Mouse (Mus musculus): ENCODE measurements around the gene Prkcq. TPM values are rescaled to one million over a fixed set of nuclear protein-coding genes. Genes with fewer than 3 reads are reported as not detected.

The Prkcq gene
- total RNA-seq, 2 experiments from 2014 or later = 48.8 to 53.9 TPM

DNA sequence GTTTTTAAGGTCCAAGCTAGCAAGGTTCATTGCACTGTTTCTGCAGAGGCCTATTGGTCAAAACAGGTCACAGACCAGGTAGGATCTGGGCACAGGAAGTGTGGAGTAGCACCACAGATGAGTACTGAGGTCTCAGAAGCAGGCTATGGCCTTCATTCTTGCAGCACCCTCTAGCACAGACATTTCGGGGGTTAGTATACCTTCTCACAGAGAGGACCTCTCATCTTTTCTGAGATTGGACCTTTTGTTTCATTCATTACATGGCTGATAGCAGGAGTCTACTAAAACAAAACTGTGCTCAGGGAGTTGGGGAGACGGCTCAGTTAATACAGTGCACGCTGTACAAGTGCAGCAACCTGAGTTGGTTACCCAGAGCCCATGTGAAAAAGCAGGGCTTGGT, 14.7 kb downstream of the Prkcq start:
- DNase-seq = no peak

DNA sequence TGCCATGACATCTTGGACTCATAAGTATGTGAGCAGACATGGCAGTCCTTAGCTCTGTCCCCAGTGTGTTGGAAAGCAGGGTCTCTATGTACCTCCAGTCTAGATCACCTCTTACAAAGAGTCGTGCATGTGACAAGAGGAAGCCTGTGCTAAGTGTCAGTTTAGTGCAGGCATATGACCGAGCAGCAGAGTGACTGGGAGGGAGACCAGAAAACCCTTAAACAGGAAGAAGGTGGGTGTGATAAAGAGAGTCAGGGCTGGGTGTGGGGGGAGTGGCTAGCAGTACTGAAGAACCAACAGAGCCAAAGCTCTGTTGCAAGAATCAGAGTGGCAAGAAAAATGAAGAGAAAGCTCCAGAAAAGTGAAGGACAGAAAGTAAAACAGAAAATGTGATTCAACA, 15.3 kb downstream of the Prkcq start:
- DNase-seq = no peak

DNA sequence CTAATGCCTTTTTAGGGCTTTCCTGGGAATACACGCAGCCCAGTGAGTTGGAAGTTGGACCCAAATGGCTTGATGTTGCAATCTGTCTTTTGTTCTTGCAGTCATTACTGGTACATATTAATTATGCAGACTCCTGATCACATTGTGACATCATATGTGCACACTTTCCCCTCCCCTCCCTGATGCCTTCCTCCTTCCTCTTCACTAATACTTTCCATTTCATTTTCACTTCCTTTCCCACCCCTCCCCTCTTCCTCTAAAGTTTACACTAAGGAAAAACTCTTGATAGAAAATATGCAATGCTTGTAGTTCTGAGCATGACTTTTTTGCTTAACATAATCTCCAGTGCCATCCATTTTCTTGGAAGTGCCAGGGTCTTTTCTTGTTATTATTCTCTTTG, 16.4 kb downstream of the Prkcq start:
- DNase-seq = no peak

DNA sequence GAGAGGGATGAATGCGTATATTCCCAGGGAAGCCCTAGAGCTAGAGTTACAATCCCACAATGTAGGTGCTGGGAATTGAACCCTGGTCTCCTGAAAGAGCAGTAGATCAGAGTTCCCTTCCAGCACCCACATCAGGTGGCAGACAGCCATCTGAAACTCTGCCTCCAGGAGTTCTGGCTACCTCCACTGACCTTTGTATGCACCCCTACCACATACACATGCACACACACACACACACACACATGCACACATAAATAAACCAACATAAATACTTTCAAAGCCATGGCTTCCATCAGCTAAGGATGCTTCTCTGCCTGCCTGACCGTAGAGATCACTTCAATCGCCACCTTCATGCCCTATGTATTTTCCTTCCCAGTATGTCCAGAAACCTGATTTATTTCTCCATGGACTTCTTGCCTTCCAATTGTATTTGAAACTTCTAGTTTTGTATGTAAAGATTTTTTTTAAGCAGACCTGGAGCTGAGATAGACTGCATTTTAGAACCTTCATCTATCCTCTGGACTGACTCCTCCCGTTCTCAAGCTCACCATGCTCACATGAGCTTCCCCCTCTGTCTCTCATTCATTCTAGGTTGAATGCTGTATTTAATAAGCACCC, 17.4 kb downstream of the Prkcq start:
- no peak for DNase-seq

DNA sequence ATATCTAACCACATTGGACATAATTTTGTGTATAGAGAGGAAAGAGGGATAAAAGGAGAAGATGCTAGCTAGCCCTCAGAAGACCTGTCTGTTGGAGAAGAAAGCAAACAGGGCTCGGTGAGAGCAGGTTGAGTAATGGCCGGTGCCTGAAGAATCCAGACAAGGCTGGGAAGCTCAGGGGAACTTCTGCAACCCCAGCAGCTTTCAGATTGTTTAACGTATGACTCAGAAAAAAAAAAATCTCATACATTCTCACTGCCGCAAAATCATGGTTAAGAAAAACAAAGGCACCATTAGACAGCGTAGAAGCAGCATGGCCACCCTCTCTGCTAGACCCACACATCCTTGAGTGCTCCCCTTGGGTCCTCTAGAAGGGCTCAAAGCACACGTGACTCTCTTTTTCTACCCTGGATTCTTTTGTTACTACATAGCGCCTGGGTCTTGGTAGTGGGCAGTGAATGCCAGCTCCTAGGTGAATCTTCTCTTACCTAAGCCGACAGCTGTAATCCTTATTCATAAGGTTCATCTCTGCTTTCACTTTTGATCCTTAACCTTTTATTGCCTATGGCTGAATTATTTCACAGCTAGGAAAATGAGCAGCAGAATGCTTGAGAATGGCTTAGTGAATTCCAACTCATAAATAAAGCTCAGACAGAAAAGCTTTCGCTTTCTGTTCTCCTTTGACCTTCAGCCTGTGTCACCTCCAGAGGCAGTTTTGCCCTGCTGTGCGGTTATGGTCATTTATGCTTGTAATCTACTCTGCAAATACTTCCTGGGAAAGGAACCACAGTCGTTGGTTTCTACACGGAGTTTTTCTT, 20.6 kb downstream of the Prkcq start:
- no peak for DNase-seq

GRCm38 (mm10) chr2:11193099-11193618, 21.3 kb downstream of the Prkcq start:
- no peak for DNase-seq

DNA sequence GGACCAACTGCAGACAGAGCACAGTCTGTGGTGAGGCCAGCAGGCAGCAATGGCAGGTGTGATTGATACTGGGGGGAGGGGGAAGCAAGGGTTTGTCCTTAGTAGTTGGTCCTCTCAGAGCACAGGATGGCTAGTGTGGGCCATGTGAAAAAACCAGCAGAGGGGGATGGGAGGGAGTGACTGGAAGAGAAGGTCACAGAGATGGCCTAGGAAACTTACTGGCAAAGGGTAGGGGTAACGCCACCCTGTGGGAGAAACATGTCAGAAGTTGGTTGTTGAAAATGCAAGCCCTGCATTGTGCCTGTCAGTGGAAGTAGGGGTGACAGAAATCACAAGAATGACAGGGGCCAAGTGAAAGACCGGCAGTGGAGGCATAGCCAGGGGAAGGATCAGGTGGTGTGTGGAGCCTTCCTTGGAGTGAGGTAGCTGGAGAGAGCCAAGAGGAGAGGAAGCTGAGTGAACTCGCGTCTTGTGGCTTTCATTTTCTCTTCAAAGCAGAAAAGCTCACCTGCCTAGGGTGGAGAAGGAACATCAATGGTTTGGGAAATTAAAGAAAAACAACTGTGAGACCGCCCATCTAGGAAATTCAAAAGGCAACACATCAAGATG, 22.9 kb downstream of the Prkcq start:
- no peak for DNase-seq

DNA sequence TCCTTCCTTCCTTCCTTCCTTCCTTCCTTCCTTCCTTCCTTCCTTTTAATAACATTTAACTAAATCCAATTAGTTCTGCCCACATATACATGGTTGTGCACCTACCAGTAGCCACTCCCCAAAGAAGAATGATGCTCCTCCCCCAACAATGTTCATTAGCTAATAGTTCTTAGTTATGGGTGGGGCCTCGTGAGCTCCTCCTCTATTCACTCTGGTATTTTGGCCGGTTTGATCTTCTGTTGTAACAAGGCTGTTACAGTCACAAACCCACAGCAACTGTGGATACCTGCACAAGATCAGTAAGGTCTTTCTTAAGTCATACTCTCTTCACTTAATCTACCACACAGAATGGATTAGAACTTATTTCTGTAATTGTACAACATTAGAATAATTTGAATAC, 24.2 kb downstream of the Prkcq start:
- no peak for DNase-seq

GRCm38 (mm10) chr2:11196952-11197559, 25.1 kb downstream of the Prkcq start:
- no peak for DNase-seq

GRCm38 (mm10) chr2:11199624-11200023, 27.7 kb downstream of the Prkcq start:
- no peak for DNase-seq

- no peak for DNase-seq
Measured at GRCm38 (mm10) chr2:11202841-11203240, 30.9 kb downstream of the Prkcq start.

DNA sequence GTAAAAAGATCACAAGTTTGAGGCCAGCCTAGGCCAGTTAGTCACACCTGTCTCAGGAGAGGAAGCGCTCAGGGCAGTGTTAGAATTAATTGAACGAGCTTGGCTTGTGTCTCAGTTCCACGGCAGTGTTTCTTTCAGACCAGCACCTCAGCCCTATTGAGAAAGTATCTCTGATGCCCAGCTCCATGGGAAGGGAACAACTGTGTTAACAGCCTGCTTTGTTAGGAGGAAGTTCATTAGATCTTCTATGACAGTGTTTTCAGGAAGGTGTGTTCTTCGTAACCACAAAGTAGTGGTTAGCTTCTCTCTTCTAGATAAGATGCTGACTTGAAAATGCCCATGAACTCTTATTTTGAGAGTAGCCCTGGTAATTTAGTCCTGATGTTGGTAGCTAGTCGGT, 31.4 kb downstream of the Prkcq start:
- DNase-seq = no peak

GRCm38 (mm10) chr2:11204232-11204631, 32.3 kb downstream of the Prkcq start:
- no peak for DNase-seq

DNA sequence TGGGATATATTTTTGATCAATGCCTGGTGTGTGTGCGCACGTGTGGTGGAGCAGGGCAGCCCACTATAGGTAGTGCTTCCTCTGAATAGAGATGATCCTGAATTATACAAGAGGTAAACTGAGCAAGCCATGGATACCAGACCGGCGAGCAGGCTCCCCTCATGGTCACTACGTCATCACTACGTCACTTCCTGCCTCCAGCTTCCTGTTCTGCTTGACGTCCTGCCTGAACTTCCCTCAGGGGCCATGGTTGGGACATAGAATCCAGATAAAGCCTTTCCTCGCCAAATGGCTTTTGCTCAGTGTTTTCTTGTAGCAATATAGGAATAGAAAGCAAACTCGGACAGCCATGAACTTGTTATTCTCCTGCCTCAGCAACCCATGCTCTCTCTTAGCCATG, 33.1 kb downstream of the Prkcq start:
- DNase-seq = no peak

DNA sequence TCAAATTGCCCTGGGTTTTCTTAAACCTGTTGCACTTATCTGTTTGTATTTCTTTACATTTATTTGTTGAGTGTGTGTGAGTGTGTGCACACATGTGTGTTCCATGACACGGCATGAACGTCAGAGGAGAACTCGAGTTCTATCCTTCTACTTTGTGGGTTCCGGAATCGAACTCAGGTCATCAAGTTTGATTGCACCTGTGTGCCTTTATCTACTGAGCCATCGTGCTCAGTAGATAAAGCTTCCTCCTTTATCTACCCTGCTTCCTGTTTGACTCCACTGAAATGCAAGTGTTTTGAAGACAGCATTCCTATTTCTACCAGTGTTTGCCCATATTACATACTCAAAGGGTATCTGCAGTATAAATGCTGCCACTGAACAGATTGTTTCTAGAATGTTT, 33.8 kb downstream of the Prkcq start:
- no peak for DNase-seq

DNA sequence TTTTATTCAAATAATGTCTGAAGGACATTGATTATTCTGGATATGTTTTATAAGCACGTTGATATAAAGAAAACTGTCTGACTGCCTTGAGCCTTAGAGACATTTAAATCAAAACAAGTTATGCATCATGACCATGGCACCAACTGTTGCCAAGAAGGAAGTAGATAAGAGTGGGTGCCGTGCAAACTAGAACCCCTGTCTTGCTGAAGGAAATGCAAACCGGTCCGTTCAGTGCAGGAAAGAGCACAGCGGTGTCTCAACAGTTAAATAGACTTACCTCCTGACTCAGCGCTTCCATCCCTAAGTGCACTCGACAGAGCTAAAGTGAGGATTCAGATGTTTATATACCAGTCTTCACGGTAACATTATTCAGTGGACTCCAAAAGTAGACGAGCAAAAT, 36.4 kb downstream of the Prkcq start:
- DNase-seq = no peak

DNA sequence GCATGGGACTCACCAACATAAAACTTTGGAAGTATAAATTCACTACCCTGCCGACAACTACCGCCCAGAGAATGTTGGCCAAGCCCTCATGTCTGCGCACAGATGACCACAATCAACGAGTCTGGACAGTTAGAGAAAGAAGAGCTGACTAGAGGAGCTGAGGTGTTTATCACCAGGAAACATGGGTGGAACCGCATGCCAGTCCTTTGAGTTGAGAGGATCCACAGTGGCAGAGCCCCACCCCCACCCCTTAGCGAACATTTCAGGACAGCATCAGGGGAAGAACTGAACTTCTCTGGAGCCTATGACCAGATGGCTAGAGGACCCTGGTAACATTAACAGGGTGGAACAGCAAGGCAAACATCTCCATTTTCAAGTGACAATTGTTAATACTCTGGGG, 37.4 kb downstream of the Prkcq start:
- no peak for DNase-seq

DNA sequence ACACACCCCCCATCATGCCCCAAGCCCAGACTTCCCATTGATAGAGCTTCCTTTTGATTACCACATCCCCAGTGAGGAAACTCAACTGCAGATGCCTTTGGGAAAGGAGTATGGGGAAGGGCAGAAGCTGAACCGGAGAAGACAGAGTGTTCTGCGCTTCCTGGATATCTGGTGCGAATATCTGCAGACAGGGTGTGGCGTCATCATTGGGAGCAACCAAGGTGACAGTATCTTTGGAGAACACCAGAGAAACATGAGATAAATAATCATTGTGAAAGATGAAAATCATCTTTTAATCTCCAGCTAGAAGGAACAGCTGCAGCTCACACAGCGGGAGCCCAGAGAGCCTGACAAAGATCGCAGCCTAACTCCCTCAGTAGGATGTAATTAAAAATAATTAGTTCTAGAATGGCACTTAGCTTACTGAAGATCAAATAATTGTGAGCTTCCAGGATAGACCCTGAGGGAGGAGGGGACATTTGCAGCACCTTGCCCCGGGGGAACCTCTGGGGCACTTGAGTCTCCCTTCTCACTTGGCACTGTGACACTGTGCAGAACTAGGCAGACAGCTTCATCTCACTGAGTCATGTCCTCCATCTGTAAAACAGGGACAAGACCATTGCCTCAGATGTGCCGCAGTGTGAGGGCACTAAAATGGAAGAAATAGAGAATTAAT, 38.5 kb downstream of the Prkcq start:
- no peak for DNase-seq

GRCm38 (mm10) chr2:11211961-11212562, 40.2 kb downstream of the Prkcq start:
- DNase-seq = no peak

GRCm38 (mm10) chr2:11216421-11216820, 44.5 kb downstream of the Prkcq start:
- DNase-seq = no peak

DNA sequence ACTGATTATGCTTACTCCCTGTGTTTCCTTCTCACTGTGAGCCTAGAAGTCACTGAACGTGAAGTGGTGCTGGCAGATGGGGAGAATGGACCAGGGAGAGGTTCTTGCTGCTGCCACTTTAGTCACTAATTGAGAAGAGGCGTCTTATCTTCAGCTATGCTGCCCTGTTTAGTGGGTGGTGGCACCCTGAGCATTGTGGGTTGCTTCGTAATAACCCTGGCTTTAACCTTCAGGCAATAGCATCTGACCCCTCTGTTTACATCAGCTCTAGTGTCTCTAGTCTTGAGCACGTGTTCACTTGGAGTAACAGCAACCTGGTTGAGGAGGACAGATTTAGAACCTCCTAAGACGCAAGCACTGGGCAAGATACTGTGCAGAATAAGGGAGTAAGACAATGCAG, 44.9 kb downstream of the Prkcq start:
- no peak for DNase-seq

- no peak for DNase-seq
Measured at GRCm38 (mm10) chr2:11218122-11218521, 46.2 kb downstream of the Prkcq start.
